In genomic region chr10:58249535-58249934, GRCm38 (mm10) we compare ENCODE assay signal across 26 mouse cellular contexts. TPM values are rescaled to one million over a fixed set of nuclear protein-coding genes. Genes with fewer than 3 reads are reported as not detected.
DNase-seq lines count a peak whose midpoint lies in the region; ATAC-seq and TF ChIP-seq lines count a peak whose summit lies in the region.
"Had no signal": no experiment of that assay in that cellular context is flagged by ENCODE, and none has a peak within 500 bp of the region (broad histone marks: within the 10 kb centered on the region; RNA-seq: fewer than 3 reads in every experiment).

No protein-coding gene starts in this region.

- ATAC-seq in kidney, postnatal 0 days (replicated peaks; ENCODE audit: low FRiP score, low read depth), result no peak
- ATAC-seq in megakaryocyte progenitor cell, adult 5-6 weeks (replicated peaks; ENCODE audit: poor library complexity), result 0 out of 2 replicates have a peak, but pooled peaks have one; percentile 39
- no peak for ATAC-seq in forebrain, embryonic 14.5 days
- no peak for ATAC-seq in midbrain, postnatal 0 days (ENCODE audit: low FRiP score)
- ATAC-seq: inflammation-experienced regulatory T-cells, adult 6 months; midbrain, embryonic 16.5 days had no signal

- H3K9me3 ChIP-seq in kidney, postnatal 0 days (replicated peaks; ENCODE audit: low read length), result no peaks in the 10 kb centered on the region
- H3K9me3 ChIP-seq in forebrain, embryonic 14.5 days (replicated peaks; ENCODE audit: control insufficient read depth, low read length), result no peaks in the 10 kb centered on the region
- no peaks in the 10 kb centered on the region for H3K9me3 ChIP-seq in midbrain, postnatal 0 days (ENCODE audit: low read length)
- H3K9me3 ChIP-seq: embryonic facial prominence, embryonic 10.5 days; liver, embryonic 15.5 days had no signal

- no peaks in the 10 kb centered on the region for H3K36me3 ChIP-seq in kidney, postnatal 0 days (ENCODE audit: insufficient read depth, low read length)
- H3K36me3 ChIP-seq in forebrain, embryonic 14.5 days (ENCODE audit: control insufficient read depth, insufficient read depth, low read length), result no peaks in the 10 kb centered on the region
- H3K36me3 ChIP-seq in midbrain, postnatal 0 days (ENCODE audit: insufficient read depth, low read length), result no peaks in the 10 kb centered on the region
- H3K36me3 ChIP-seq: embryonic facial prominence, embryonic 10.5 days; liver, embryonic 15.5 days had no signal

- no peak overlapping the region for H3K27ac ChIP-seq in kidney, postnatal 0 days
- no peak overlapping the region for H3K27ac ChIP-seq in forebrain, embryonic 14.5 days (ENCODE audit: low read depth, low read length)
- H3K27ac ChIP-seq in midbrain, postnatal 0 days (ENCODE audit: low read depth, low read length), result no peak overlapping the region
- H3K27ac ChIP-seq: embryonic facial prominence, embryonic 10.5 days; liver, embryonic 15.5 days had no signal

- no peak overlapping the region for H3K9ac ChIP-seq in kidney, postnatal 0 days (ENCODE audit: low read depth, low read length)
- no peak overlapping the region for H3K9ac ChIP-seq in forebrain, embryonic 14.5 days (ENCODE audit: low read length)
- no peak overlapping the region for H3K9ac ChIP-seq in midbrain, postnatal 0 days (replicated peaks; ENCODE audit: low read length, poor library complexity, severe bottlenecking)
- H3K9ac ChIP-seq: liver, embryonic 15.5 days had no signal

- peak; percentile 8 for DNase-seq in kidney, postnatal 0 days (ENCODE audit: low spot score)
- DNase-seq in kidney, postnatal 4 days, result no peak
- DNase-seq in A20 (ENCODE audit: low read depth, low spot score), result peak; percentile 41
- peak; percentile 26 for DNase-seq in ES-CJ7 (ENCODE audit: low read depth, low spot score)
- no peak for DNase-seq in forebrain, embryonic 14.5 days (ENCODE audit: low spot score)
- no peak for DNase-seq in retina, postnatal 1 day
- no peak for DNase-seq in midbrain, postnatal 0 days (ENCODE audit: low spot score)
- DNase-seq: cerebellum, adult 2 months; gastrocnemius, postnatal 14 days; layer of hippocampus, postnatal 36 days; lung, postnatal 36 days; right cerebral cortex, postnatal 4 days; thymus, postnatal 4 days had no signal

- H3K4me1 ChIP-seq in kidney, postnatal 0 days (replicated peaks; ENCODE audit: insufficient read depth, low read length), result no peaks in the 10 kb centered on the region
- no peaks in the 10 kb centered on the region for H3K4me1 ChIP-seq in forebrain, embryonic 14.5 days (ENCODE audit: control insufficient read depth, insufficient read depth, low read length)
- H3K4me1 ChIP-seq in midbrain, postnatal 0 days (ENCODE audit: insufficient read depth, low read length), result no peaks in the 10 kb centered on the region; the same call in 1 of the 2 replicates

- WGBS in kidney, postnatal 0 days, result 36% methylated on average over 1 of the region's 1 CpGs
- 23% methylated on average over 1 of the region's 1 CpGs for WGBS in forebrain, embryonic 14.5 days
- 29% methylated on average over 1 of the region's 1 CpGs for WGBS in midbrain, postnatal 0 days

- no peak overlapping the region for H3K4me3 ChIP-seq in kidney, postnatal 0 days (replicated peaks; ENCODE audit: low read depth, low read length)
- no peak overlapping the region for H3K4me3 ChIP-seq in forebrain, embryonic 14.5 days (ENCODE audit: low read depth, low read length)
- no peak overlapping the region for H3K4me3 ChIP-seq in midbrain, postnatal 0 days (ENCODE audit: low read depth, low read length)
- H3K4me3 ChIP-seq: embryonic facial prominence, embryonic 10.5 days; liver, embryonic 15.5 days had no signal

- H3K4me2 ChIP-seq in kidney, postnatal 0 days (ENCODE audit: low read length), result no peak overlapping the region
- no peak overlapping the region for H3K4me2 ChIP-seq in forebrain, embryonic 14.5 days (ENCODE audit: low read length)
- no peak overlapping the region for H3K4me2 ChIP-seq in midbrain, postnatal 0 days (ENCODE audit: low read depth, low read length, poor library complexity, severe bottlenecking)
- H3K4me2 ChIP-seq: liver, embryonic 15.5 days had no signal

- TF ChIP-seq CTCF in kidney, postnatal 0 days (IDR thresholded peaks at IDR 0.05; ENCODE audit: low read depth), result peak; percentile 44
- no peak for TF ChIP-seq CTCF in midbrain, postnatal 0 days (IDR thresholded peaks at IDR 0.05)

- H3K27me3 ChIP-seq in kidney, postnatal 0 days (ENCODE audit: insufficient read depth, low read length), result no peaks in the 10 kb centered on the region
- no peaks in the 10 kb centered on the region for H3K27me3 ChIP-seq in forebrain, embryonic 14.5 days (replicated peaks; ENCODE audit: control insufficient read depth, insufficient read depth, low read length)
- H3K27me3 ChIP-seq in midbrain, postnatal 0 days (ENCODE audit: insufficient read depth, low read length), result no peaks in the 10 kb centered on the region
- H3K27me3 ChIP-seq: liver, embryonic 15.5 days had no signal

RNA-seq across cellular contexts. Expression of gene Gcc2, which starts 5.8 kb away (rescaled TPM):
- 71.6 and 75.8 TPM in 2 replicates for polyA plus RNA-seq in kidney, postnatal 0 days (2015; fragmentation: Nextera tagmentation; extraction: Ambion mirVana)
- total RNA-seq in megakaryocyte progenitor cell, adult 5-6 weeks (2015), result 41.4 and 45.6 TPM in 2 replicates
- 39.4 and 47.6 TPM in 2 replicates for total RNA-seq in megakaryocyte progenitor cell, adult 5-6 weeks (2017)
- polyA plus RNA-seq in forebrain, embryonic 14.5 days (2014; fragmentation: Nextera tagmentation; extraction: Ambion mirVana), result 56.8 and 58.8 TPM in 2 replicates
- 41.1 and 41.3 TPM in 2 replicates for total RNA-seq in midbrain, postnatal 0 days (2014; rRNA removed)
- 89.9 and 121 TPM in 2 replicates for polyA plus RNA-seq in midbrain, postnatal 0 days (2015; fragmentation: Nextera tagmentation; extraction: Ambion mirVana)

RNA-seq across cellular contexts. Expression of gene Gm4981, which starts 13.0 kb away (rescaled TPM):
- polyA plus RNA-seq in kidney, postnatal 0 days (2015; fragmentation: Nextera tagmentation; extraction: Ambion mirVana), result not detected in 2 replicates
- not detected in 2 replicates for total RNA-seq in megakaryocyte progenitor cell, adult 5-6 weeks (2015)
- total RNA-seq in megakaryocyte progenitor cell, adult 5-6 weeks (2017), result not detected in 2 replicates
- polyA plus RNA-seq in forebrain, embryonic 14.5 days (2014; fragmentation: Nextera tagmentation; extraction: Ambion mirVana), result not detected in 2 replicates
- total RNA-seq in midbrain, postnatal 0 days (2014; rRNA removed), result 0.22 TPM in 1 of 2 replicates, not detected in the other
- polyA plus RNA-seq in midbrain, postnatal 0 days (2015; fragmentation: Nextera tagmentation; extraction: Ambion mirVana), result not detected in 2 replicates
- total RNA-seq: adrenal gland, adult 18-20 months; gastrocnemius, postnatal 14 days; heart, adult 8-10 months; layer of hippocampus, postnatal 36 days; left cerebral cortex, postnatal 25 days had no signal
- polyA plus RNA-seq: cerebellum, adult 2 months; embryonic facial prominence, embryonic 10.5 days; forebrain, embryonic 11.5 days; heart, embryonic 16.5 days; hindbrain, embryonic 11.5 days; inflammation-experienced regulatory T-cells, adult 6 months; kidney, embryonic 14.5 days; limb, embryonic 14.5 days; liver, embryonic 15.5 days; midbrain, embryonic 16.5 days had no signal

RNA-seq across cellular contexts. Expression of gene Duxf3, which starts 17.1 kb away (rescaled TPM):
- not detected in 2 replicates for polyA plus RNA-seq in kidney, postnatal 0 days (2015; fragmentation: Nextera tagmentation; extraction: Ambion mirVana)
- not detected in 2 replicates for total RNA-seq in megakaryocyte progenitor cell, adult 5-6 weeks (2015)
- total RNA-seq in megakaryocyte progenitor cell, adult 5-6 weeks (2017), result not detected in 2 replicates
- not detected in 2 replicates for polyA plus RNA-seq in forebrain, embryonic 14.5 days (2014; fragmentation: Nextera tagmentation; extraction: Ambion mirVana)
- total RNA-seq in midbrain, postnatal 0 days (2014; rRNA removed), result not detected in 2 replicates
- not detected in 2 replicates for polyA plus RNA-seq in midbrain, postnatal 0 days (2015; fragmentation: Nextera tagmentation; extraction: Ambion mirVana)
- total RNA-seq: adrenal gland, adult 18-20 months; gastrocnemius, postnatal 14 days; heart, adult 8-10 months; layer of hippocampus, postnatal 36 days; left cerebral cortex, postnatal 25 days had no signal
- polyA plus RNA-seq: cerebellum, adult 2 months; embryonic facial prominence, embryonic 10.5 days; forebrain, embryonic 11.5 days; hindbrain, embryonic 11.5 days; inflammation-experienced regulatory T-cells, adult 6 months; kidney, embryonic 14.5 days; limb, embryonic 14.5 days; liver, embryonic 15.5 days; midbrain, embryonic 16.5 days had no signal

RNA-seq across cellular contexts. Expression of gene AW822073, which starts 24.8 kb away (rescaled TPM):
- not detected in 2 replicates for polyA plus RNA-seq in kidney, postnatal 0 days (2015; fragmentation: Nextera tagmentation; extraction: Ambion mirVana)
- not detected in 2 replicates for total RNA-seq in megakaryocyte progenitor cell, adult 5-6 weeks (2015)
- not detected in 2 replicates for total RNA-seq in megakaryocyte progenitor cell, adult 5-6 weeks (2017)
- not detected in 2 replicates for polyA plus RNA-seq in forebrain, embryonic 14.5 days (2014; fragmentation: Nextera tagmentation; extraction: Ambion mirVana)
- total RNA-seq in midbrain, postnatal 0 days (2014; rRNA removed), result not detected in 2 replicates
- not detected in 2 replicates for polyA plus RNA-seq in midbrain, postnatal 0 days (2015; fragmentation: Nextera tagmentation; extraction: Ambion mirVana)
- total RNA-seq: adrenal gland, adult 18-20 months; gastrocnemius, postnatal 14 days; heart, adult 8-10 months; layer of hippocampus, postnatal 36 days; left cerebral cortex, postnatal 25 days had no signal
- polyA plus RNA-seq: cerebellum, adult 2 months; embryonic facial prominence, embryonic 10.5 days; forebrain, embryonic 11.5 days; heart, embryonic 16.5 days; hindbrain, embryonic 11.5 days; inflammation-experienced regulatory T-cells, adult 6 months; kidney, embryonic 14.5 days; limb, embryonic 14.5 days; liver, embryonic 15.5 days; midbrain, embryonic 16.5 days had no signal

Comparison
In these comparisons a context has a peak if more than half of its experiments do, and no peak if none do; other contexts are left out.
1. DNase-seq: peak in kidney, postnatal 0 days (single experiment), A20 (single experiment) and ES-CJ7 (single experiment); none in kidney, postnatal 4 days (0 of 2), forebrain, embryonic 14.5 days (single experiment), retina, postnatal 1 day (single experiment) and midbrain, postnatal 0 days (single experiment).